Mouse (Mus musculus): ENCODE data around the gene Zfhx3. TPM values are rescaled to one million over a fixed set of nuclear protein-coding genes. Genes with fewer than 3 reads are reported as not detected.
A peak's percentile ranks its signal among the peaks of the same experiment; 100 is the strongest.

Zfhx3 gene
- total RNA-seq, 2 experiments from 2014 or later = 39.3 to 58.8 TPM

DNA sequence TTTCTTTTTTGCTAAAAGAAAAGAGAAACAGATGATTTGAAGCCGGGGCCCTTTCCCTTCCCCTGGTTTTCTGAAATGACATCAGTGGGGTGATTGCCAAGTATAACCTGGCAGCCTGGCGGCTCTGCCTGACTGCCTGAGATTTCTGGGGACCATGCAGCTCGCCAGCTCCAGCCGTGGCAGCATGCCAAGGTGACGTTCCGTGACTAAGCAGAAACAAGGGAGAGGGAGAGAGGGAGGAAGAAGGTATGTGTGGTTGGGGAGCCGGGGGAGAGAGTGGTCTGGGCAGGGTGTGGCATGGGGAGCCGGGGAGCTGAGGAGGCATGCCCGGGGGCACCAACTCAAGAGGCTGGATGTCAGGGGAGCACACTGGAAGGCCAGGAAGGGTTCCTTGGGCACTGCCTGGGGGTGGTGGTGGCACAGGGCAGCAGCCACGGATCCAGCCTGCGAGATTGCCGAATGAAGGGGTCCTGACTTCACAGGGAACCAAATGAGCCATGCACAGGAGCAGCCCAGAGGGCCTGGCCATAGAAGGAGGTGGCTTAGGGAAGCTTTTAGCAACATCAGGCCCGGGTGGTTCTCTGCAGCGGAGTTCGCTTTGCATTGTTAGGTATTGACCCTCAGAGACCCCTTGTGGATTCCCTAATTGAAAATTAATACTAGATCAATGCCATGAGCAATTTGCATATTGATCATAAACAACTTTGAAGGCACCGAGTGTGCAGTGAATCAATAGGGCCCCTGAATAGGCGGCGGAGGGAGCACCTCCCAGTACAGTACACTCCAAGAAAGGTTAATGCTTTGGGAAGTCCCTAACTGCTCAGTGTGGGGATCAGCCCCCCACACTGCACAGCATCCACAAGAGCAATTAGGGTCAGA, 954.3 kb downstream of the Zfhx3 start:
- DNase-seq = peak; percentile 96 to 98

DNA sequence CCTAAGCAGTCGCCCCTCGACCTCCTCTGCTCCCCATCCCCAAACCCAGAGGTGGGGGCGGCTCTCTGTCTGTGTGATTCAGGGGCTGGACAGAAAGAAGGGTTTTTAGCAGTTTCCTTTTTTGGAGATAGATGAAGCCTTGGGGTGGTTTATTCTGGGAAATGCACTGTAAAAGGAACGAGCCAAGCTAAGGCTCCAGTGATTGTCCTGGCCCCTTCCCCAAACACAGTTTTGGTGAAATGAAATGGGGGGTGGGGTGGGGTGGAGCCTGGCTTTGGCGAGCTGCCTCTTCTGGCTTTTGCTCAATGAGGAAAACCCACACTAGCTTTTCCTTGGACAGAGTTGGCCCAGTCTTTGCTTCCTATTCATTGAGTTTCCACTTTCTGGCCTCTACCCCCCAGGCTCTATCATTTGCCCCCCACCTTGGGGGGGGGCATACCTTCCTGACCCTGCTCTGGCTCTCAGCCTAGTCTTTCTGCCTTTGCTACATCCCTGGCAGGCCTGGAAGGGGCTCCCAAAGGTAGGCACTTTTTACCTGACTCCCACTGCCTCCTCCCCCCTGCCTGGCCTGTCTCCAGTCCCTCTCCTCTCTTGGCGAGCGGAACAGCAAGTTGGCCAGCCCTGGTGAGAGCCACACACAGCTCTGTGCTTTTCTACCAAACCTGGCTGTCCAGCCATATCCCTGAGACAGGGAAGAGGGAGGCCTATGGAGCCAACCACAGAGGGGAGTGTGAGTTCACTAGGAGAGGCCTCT, 955.1 kb downstream of the Zfhx3 start:
- no peak for DNase-seq

DNA sequence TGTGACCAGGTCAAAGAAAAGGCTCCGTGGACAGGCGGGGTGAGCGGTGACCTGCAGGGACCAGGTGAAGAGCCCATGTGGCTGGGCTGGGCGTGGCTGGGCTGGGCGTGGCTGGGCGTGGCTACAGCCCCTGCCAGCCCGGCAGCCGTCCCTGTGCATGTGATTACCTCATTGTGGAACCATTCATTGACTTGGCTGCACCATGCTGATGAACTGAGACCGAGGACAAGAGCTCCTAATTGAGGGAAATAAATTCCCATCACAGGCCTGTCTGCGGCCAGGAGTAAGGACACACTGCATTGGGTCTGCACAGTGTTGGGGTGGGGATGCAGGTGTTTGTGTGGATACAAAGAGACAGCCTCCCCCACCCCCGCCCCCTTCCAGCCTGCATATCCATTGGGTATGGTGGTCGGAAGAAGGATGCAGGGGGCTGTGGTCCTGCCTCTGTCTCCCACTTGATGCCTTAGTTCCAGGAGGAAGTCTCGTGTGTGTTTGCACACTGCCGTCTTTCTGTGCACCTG, 956.9 kb downstream of the Zfhx3 start:
- no peak for DNase-seq

DNA sequence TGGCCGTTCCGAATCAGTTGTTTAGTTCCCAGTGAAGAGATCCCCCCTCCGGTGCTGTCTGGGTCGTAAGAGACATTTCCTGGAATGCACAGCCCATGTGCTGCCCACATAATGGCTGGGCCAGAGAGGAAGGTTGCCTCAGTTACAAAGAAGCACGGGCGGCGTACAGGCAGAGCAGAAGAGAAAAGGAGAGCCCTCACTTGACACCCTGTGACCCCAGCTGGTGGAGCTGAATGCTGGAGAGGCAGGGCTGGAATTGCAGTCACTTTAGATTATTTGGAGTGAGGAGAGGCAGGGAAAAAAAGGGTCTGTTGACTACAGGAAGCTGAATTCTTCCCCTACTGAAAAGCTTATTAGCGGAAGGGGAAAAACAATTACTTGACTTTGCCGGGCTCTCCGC, 958.1 kb downstream of the Zfhx3 start:
- DNase-seq = no peak

DNA sequence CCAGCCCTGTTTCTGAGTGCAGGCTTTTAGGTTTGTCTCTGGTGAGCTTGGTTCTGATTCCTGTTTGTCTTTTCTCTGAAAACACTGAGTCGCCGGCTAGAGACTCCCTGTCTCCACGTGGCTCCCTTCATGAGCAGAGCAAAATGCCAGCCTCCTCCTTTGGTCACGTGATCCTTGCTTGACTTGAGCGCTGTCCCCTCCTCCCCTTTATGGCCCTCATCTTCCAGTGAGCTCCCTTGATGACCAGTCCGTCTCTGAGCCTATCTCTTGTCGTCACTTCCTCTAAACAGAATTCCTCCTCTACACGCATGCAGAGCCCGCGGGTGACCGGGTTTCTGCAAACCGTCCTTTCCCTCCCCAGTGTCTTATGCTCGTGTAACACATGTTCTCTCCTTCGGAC, 958.8 kb downstream of the Zfhx3 start:
- no peak for DNase-seq

DNA sequence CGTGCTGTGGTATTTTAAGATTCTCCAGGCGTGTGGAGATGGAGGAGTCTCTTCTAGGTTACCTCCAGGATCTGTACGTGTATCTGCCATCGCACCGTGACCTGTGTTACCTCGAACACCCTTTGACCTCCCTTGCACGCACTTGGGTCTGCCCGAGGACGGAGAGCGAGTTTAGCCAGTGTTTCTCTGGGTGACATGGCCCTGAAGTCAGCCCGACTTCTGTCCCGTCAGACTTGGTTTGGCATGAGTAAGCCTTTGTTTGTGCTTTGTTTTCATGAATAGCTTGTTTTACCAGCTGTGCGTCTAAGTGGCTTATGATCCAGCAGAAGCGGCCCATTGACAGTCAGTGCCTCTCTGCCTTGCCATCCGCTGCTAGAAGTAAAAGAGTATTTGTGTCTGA, 961.1 kb downstream of the Zfhx3 start:
- DNase-seq = no peak

DNA sequence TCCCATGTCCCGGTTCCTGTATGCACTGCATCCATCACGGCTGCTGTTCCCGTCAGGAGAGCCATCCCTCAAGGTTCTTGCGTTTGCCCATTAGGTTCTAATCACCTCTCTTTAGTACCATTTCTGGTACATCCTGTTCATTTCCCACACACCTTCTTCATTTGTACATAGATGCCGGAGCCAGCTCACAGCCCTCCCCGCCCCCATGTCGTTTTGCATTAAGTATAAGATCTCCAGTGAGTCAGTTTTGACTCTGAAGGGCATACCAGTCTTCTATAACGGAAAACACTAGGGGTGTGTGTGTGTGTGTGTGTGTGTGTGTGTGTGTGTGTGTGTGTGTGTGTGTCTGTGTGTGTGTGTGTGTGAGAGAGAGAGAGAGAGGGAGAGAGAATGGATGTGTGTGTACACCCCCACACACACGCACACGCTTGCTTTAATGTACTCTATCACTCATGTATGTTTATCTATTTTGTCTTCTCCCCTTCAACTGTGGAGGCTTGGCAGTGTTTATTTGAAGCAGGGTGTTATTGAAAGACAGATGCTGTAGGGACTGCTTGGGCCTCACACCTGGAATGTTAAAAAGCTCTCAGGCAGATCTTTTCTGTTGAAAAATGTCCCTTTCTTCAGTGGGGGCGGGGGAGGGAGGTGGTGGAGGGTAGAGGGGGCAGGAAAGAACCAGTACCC, 962.0 kb downstream of the Zfhx3 start:
- no peak for DNase-seq

DNA sequence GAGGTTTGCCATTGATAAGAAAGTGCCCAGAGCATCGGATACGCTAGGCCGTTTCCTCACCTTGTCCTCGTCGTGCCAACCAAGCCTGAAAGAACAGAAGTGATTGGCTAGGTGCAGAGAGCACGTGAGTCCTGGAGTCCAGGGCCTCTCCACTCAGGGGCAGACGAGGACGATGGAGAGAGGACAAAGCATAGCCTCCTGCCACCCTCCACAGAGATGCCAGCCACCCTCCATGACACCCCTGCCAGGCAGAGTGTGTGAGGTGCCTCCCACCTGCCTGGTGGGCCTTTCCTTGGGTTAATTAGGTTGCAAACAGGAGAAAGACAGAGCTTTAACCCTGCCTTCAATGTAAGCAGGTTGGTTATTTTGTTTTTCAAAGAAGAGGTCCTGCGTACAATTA, 965.6 kb downstream of the Zfhx3 start:
- no peak for DNase-seq

DNA sequence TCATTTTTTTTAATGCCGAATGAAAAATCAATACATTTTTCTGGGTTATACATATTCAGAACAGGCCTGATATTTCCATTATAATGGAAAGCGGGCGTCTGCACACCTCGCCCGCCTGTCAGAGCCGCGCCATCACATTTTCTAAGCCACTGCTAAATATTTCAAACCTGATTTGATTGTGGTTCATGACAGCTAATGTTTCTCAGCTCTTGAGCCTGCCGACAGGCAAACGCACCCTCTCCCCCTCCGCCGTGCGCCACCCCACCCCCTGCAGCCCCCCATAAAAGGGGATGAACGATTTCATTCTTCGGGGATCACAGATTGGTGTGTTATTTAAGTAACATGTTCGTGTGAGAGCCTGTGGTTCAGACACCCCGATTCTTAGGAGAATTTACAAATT, 966.1 kb downstream of the Zfhx3 start:
- DNase-seq = no peak

DNA sequence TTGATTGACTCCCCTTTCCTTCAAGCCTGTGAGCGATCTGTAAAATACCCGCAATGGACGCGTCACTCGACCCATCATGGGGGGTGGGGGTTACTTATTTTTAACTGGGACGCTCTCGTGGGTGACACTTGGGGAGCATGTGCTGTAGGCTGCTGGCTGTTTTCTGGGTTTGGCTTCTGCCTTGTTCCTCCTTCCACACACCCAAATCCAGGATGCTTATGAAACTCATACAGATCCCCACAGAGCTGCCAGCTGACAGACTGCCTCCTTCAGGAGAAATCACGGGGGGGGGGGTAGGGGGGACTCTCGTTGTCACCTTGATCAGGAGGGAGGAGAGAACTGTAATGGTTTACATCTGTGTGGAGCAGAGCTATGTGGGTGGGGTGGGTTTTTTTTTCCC, 966.6 kb downstream of the Zfhx3 start:
- DNase-seq = no peak

DNA sequence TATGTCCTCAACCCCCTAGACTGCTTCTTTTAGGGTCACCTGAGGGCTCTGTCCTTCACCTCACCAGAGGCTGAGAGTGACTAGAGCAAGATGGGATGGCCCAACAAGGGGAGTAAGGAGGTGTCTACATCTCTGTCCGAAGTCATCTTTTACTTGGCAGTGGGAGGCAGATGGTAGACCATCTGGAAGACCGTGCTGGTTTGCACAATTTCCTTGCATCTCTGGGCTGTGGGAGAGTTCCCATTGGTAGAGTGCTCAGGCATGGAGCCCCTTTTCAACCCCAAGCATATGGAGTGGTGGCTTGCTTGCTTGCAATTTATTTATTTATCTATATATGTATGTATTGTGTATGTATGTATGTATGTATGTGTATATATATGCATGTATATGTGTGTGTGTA, 967.0 kb downstream of the Zfhx3 start:
- DNase-seq = no peak

DNA sequence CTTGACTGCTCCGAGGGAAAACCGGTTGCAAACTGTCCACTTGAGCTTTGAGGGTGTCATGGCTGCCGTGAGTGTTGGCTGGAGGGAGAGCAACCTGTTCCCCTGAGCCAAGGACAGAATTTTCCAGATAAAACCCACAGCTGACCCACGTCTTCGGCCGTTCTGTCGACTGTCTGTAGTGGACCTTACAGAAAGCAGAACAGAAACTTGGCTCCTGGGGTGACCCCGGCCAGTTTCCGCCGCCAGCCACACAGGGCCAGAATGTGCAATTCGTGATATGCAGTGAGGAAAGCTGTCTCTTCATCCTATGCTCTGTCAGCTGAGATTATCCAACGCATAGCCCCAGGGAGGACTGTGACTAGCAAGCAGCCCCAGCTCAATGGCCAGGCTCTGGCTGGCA, 968.4 kb downstream of the Zfhx3 start:
- DNase-seq = no peak

DNA sequence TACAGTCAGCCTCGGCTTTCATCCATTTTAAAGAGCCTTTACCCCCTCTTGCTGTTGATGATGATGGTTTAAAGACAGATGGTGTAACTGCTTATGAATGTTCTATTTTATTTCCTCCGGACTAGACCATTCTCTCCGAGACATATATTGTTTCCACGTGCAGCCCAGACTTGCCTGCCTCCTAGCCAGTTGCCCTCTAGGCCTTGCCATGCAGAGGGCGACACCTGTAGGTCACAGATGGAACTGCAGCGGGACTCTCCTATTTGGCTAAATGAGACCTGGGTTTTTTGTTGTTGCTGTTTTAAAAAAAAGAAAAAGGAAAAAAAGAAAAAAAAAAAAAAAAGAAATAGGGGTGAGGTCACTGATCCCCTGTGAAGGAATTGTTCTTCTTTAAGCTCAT, 969.1 kb downstream of the Zfhx3 start:
- DNase-seq = peak; percentile 88 to 90

DNA sequence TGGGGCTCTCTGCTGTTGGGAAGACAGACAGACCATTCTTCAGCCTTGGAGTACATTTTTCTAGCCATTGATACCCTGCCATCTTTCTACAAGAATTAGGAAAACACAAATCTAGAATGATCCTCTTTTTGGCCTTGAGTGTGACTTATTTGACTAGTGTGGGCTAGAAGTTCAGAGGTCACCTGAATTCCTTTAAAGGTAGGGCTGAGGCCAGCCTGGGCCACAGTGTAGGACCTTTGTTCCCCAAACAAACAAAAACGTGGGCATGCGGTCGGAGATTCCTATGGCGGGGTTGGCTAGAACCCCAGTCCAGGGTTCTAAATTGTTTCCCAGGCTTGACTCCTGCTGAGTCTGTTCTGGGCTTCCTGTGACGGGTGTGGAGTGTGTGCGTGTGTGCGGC, 970.6 kb downstream of the Zfhx3 start:
- DNase-seq = no peak

DNA sequence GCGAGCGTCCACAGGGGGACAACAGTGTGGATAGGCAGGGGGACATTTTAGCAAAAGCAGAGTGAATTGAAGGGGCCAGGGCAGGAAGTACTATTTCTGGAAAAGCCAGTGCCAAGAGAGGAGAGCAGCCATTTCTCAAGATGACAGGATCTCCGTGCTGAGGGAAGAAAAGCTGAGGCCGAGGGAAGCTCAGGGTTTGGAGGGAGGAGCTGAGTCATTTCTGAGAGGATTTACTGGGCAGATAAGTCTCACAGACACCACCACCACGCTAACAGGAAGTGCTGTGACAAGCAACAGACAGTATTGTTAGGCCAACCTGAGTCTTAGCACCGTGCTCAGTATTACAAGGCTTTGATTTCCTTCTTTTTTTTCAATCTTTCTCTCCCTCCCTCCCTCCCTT, 973.0 kb downstream of the Zfhx3 start:
- peak; percentile 45 to 62 for DNase-seq

DNA sequence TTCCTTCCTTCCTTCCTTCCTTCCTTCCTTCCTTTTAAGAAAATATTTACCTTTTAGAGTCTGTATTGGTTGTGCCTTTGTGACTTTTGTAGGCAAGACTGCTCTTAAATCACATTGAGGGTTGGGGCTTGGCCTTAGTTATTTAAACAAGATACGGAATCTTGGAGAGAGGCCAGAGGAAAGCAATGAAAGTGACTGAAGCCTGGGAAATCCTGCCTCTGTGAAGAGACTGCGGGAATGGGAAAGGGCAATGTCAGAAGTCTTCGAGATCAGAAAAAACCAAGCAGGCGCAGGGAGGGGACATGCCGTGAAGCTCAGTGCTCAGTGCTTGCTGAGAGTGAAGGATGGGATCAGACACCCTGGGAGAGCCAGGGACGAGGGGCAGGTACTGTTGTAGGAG, 973.4 kb downstream of the Zfhx3 start:
- peak in 1 of 2 experiments; percentile 59 for DNase-seq

DNA sequence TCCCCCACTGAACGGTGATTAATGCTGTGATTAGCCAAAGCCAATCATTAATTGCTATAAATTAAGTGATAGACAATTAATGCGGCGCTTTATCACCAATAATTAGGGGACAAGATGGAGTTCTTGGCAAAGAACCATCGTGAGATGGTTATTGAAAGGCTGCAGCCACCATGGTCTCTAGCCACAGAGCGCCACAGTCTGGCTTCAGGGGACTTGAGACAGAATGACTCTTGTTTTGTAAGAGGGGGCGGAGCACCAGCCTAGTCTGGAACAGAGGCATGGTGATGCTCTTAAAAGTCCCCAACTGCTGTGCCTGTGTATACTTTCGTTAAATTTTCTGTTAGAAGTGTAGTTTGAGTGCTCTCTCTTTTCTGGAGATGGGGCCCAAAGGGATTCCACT, 977.7 kb downstream of the Zfhx3 start:
- no peak for DNase-seq

DNA sequence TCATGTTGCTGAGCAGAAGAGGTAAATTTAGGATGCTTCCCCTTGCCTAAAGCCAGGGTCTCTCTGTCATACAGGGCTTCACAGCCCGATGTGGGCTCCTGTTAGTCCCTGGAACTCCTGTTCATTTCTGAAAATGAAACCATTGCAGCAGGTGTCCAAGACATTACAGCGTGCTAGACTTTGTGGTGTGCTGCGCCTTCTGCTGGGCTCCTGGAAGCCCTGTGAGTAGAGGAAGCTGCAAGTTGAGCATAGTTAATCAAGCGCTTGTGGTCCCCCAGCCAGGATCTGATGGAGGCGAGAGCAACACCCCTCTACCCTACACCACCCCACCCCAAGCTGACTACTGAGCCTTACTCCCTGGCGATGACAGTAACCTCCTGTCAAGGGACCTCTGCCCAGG, 980.7 kb downstream of the Zfhx3 start:
- no peak for DNase-seq

DNA sequence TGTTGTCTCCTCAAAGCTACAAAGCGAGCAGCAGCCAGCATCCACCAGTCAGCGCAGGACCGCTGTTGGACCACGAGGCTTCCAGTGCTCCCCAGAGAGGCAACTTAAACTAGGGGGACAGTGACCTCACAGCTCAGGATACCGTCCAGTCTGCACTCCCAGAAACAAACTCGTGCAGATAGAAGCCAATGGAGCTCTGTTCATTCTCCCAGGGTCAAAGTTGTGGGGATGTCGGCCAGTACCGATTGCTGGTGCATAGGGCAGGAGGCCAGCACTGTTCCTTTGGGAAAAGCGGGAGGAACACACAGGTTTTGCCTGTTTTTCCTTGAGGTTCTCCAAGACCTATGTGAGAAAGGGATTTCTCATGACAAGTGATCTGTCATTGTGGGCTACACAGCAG, 982.1 kb downstream of the Zfhx3 start:
- DNase-seq = peak in 1 of 2 experiments; percentile 38

DNA sequence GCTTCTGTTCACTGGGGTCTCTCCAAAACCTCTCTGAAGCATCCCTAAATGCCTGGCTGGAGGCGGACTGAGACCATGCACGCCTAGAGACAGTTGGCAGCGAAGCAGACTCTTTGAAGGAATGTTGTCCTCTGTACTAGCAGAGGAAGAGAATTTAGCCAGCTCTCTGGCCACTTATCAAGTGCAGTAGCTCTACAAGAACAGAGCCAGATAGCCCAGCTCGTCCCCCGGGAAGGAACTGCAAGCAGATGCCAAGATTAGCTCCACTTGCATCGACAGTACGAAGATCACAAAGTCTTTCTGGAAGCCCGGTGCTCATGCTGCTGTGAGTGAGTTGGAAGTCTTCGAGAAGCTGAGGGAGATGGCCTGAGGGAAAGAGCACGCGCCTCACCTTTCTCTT, 983.7 kb downstream of the Zfhx3 start:
- peak in 1 of 2 experiments; percentile 50 for DNase-seq

DNA sequence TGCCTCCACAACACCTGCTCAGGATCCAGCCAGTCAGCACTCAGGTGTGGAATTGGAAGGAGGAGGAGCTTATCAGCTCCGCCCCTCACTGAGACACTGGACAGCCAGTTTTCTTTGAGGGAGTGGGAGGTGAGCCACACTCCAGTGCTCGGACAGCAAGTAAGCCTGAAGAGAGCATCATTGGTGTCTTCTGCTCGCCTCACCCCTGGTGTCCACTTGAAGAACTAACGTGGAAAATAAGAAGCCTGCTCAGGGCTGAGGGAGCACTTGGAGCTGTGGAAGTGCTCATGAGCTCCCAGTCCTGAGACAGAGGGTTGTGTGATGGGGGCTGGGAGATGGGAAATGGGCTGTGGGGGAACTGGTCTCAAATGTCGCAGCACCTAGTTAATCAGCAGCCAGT, 988.2 kb downstream of the Zfhx3 start:
- DNase-seq = no peak

DNA sequence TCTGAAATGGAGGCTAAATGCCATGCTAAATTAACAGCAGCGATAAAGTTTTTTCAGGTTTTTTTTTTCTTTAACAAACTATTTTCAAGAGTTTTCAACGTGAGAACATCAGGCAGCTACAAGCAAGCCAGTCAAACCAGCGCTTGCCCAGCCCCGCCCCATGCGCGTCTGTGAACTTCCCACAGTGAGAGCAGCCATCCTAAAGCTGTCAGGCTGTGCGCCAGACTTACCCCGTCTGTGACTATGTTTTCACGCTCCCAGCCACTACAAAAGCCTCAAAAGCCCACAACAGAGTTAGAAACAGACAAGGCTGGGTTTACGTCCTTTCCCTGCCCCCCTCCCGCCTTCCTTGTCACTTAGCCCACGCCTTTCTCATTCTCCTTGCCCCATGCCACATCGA, 989.4 kb downstream of the Zfhx3 start:
- DNase-seq = no peak

DNA sequence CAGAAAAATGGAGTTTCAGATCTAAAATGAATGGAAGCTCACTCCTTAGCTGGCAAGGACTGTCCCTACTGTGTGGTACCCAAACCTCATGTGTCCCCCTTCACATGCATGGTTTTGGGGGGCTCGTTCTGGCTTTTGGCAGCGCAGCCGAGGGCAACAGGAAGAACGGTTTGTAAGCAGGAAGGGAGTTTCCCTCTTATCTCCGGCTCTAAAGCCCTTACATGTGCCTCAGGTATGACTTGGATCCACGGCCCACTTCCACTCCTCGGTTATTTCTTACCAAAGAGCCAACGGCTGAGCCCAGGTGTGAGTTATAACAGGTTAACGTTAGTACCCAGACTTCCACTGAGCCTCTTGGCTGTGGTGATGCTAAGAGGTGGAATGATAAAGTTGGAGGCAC, 990.3 kb downstream of the Zfhx3 start:
- no peak for DNase-seq

All from adrenal gland, postnatal 36 days (tissue).